Mouse (Mus musculus) heart, postnatal 0 days (tissue): ENCODE data around the gene Slc35f3. TPM values are rescaled to one million over a fixed set of nuclear protein-coding genes. Genes with fewer than 3 reads are reported as not detected.

Source experiments
- ATAC-seq: fragments of 200-750 bp; cut with Nextera tagmentation; 2 replicates; pipeline ENCODE4 v1.8.0; 2017; ENCODE audit warnings: low read depth, moderate number of reproducible peaks, moderate library complexity; ENCODE audit not compliant: insufficient read depth
- DNase-seq: peaks from one replicate; pipeline ENCODE4 v3.0.0-alpha.2; 2016; ENCODE audit warnings: low spot score
- H3K27ac ChIP-seq: fragments of 300-500 bp; sonication (generic); 2 replicates; pipeline ENCODE4 v1.5.1; 2014; ENCODE audit warnings: low read depth, mild to moderate bottlenecking
- H3K27me3 ChIP-seq: fragments of 300-500 bp; sonication (generic); 2 replicates; pipeline ENCODE4 v1.6.1; 2014; ENCODE audit warnings: low read length, mixed read lengths; ENCODE audit not compliant: control insufficient read depth, insufficient read depth
- H3K36me3 ChIP-seq: fragments of 300-500 bp; sonication (generic); replicated peaks from 2 replicates; pipeline ENCODE4 v1.6.1; 2014; ENCODE audit warnings: low read length, mixed read lengths; ENCODE audit not compliant: control insufficient read depth, insufficient read depth
- H3K4me1 ChIP-seq: fragments of 300-500 bp; sonication (generic); 2 replicates; pipeline ENCODE4 v1.6.1; 2014; ENCODE audit warnings: antibody characterized with exemption; ENCODE audit not compliant: control insufficient read depth, insufficient read depth
- H3K4me2 ChIP-seq: fragments of 300-500 bp; sonication (generic); 2 replicates; pipeline ENCODE4 v1.6.1; 2014; ENCODE audit warnings: low read depth, mild to moderate bottlenecking, low read length, moderate library complexity
- H3K4me3 ChIP-seq: fragments of 300-500 bp; sonication (generic); 2 replicates; pipeline ENCODE4 v1.5.1; 2014; ENCODE audit warnings: low read depth, low read length
- H3K9ac ChIP-seq: fragments of 300-500 bp; sonication (generic); replicated peaks from 2 replicates; pipeline ENCODE4 v1.6.1; 2014; ENCODE audit warnings: low read depth, low read length, mixed read lengths
- H3K9me3 ChIP-seq: fragments of 300-500 bp; sonication (generic); replicated peaks from 2 replicates; pipeline ENCODE4 v1.6.1; 2016; ENCODE audit warnings: low read length; ENCODE audit not compliant: control insufficient read depth
- CTCF ChIP-seq: IDR thresholded peaks from 2 replicates; pipeline ENCODE4 v1.5.1; 2016; ENCODE audit warnings: antibody characterized with exemption, control low read depth, low read depth
- EP300 ChIP-seq: IDR thresholded peaks from 2 replicates; pipeline ENCODE4 v1.6.1; 2016; ENCODE audit warnings: antibody characterized with exemption, low read depth
- WGBS: fragments of 180-500 bp; shearing (Covaris S2); extraction: QIAGEN DNeasy Blood & Tissue Kit; methylation state at CpG from one replicate; pipeline ENCODE4 v1.1.7; 2014; 5-methylcytosine and 5-hydroxymethylcytosine counted together
- polyA plus RNA-seq: library from polyadenylated mRNA; unstranded; fragments of >200 nt; fragmentation: Nextera tagmentation; extraction: Ambion mirVana; gene quantifications from 2 replicates; pipeline ENCODE4 v1.2.1, GENCODE M21; 2015
- total RNA-seq: library from RNA; depleted of rRNA; stranded (reverse); fragments of >200 nt; gene quantifications from 2 replicates; pipeline ENCODE4 v1.2.3, GENCODE M21; 2014; ENCODE audit warnings: low replicate concordance

The Slc35f3 gene
- total and polyA plus RNA-seq, 2 experiments from 2014 or later, result not detected

- DNase-seq, result no peak
- Histone ChIP-seq H3K27me3 (no peaks in the 10 kb centered on the region), H3K36me3 (no peaks in the 10 kb centered on the region), H3K9me3 (no peaks in the 10 kb centered on the region), H3K27ac (no peak overlapping the region), H3K9ac (no peak overlapping the region), H3K4me1 (no peaks in the 10 kb centered on the region), H3K4me3 (no peak overlapping the region), H3K4me2 (no peak overlapping the region)
- ATAC-seq, result no peak
- TF ChIP-seq CTCF (no peak), EP300 (no peak)
- 50% methylated on average over 4 of the region's 4 CpGs for WGBS
Measured at GRCm38 (mm10) chr8:126275886-126276285, 22.5 kb upstream of the Slc35f3 start.

DNA sequence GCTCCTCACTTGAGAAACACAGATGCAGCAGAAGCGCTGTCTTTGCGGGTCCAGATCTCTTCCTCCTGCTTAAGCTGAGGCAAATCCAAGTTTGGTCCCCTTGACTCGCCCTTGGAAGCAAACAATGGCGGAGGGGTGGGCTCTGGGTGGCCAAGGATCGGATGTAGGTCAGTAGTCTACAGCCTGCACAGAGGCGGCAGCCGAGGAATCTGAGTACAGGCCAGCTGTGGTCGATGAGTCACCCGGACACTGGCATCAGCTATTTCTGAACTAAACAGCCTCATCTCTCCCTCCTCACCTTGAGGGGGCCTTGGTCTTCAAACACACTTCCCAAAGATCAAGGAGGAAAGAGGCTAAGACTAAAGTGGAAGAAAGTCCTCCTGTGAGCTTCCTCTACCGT lies 6.4 kb upstream of the Slc35f3 start:
- DNase-seq, result no peak
- 72% methylated on average over 10 of the region's 10 CpGs for WGBS
- TF ChIP-seq EP300, result no peak
- no peak for TF ChIP-seq CTCF

GRCm38 (mm10) chr8:126297284-126297845 lies 993 bp upstream of the Slc35f3 start:
- 0 out of 2 replicates have a peak, but pooled peaks cover 6% of the 10 kb centered on the region for H3K4me1 ChIP-seq
- peak; percentile 50 for DNase-seq
- H3K9ac ChIP-seq, result no peak overlapping the region
- H3K4me3 ChIP-seq, result no peak overlapping the region
- H3K27ac ChIP-seq, result no peak overlapping the region
- H3K27me3 ChIP-seq, result peaks cover 32% of the 10 kb centered on the region
- no peaks in the 10 kb centered on the region for H3K9me3 ChIP-seq
- H3K4me2 ChIP-seq, result no peak overlapping the region
- 16% methylated on average over 1 of the region's 1 CpGs for WGBS
- TF ChIP-seq CTCF, result peak; percentile 65
- no peak for TF ChIP-seq EP300
- H3K36me3 ChIP-seq, result no peaks in the 10 kb centered on the region
- no peak for ATAC-seq

More for the DNA sequence above, 6.4 kb upstream of the Slc35f3 start:
- H3K36me3 ChIP-seq, result no peaks in the 10 kb centered on the region
- H3K9me3 ChIP-seq, result no peaks in the 10 kb centered on the region
- no peaks in the 10 kb centered on the region for H3K4me1 ChIP-seq
- no peak overlapping the region for H3K27ac ChIP-seq
- no peak for ATAC-seq
- H3K4me3 ChIP-seq, result no peak overlapping the region
- no peak overlapping the region for H3K9ac ChIP-seq
- H3K27me3 ChIP-seq, result no peaks in the 10 kb centered on the region
- H3K4me2 ChIP-seq, result no peak overlapping the region

DNA sequence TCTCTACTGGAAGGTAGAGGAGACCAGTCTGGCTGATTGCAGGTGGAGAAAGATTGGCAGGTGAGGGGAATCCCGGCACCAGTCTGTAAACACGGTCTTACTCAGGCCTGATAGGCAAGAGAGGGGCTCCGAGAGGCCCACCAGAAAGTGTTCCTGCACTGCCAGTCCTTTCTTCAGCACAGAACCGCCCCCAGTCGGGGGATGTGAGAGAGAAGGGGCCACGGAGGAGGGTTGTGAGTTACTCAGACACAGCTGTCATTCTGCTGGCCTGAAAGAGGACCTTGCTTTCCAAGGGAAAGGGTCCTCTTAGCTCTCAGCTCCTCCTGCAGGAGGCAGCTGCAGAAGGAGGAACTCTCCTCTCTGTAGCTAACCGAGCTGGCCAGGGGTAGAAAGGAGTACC lies 975 bp downstream of the Slc35f3 start:
- Histone ChIP-seq H3K4me1 (0 out of 2 replicates have a peak, but pooled peaks cover 6% of the 10 kb centered on the region), H3K36me3 (no peaks in the 10 kb centered on the region), H3K27ac (no peak overlapping the region), H3K27me3 (peaks cover 32% of the 10 kb centered on the region), H3K4me3 (no peak overlapping the region), H3K9ac (no peak overlapping the region), H3K9me3 (no peaks in the 10 kb centered on the region), H3K4me2 (no peak overlapping the region)
- DNase-seq (no peak), ATAC-seq (no peak)
- WGBS, result 27% methylated on average over 7 of the region's 7 CpGs
- TF ChIP-seq CTCF (no peak), EP300 (no peak)

- no peaks in the 10 kb centered on the region for H3K9me3 ChIP-seq
- ATAC-seq (no peak), DNase-seq (no peak)
- 0 out of 2 replicates have a peak, but pooled peaks cover 6% of the 10 kb centered on the region for H3K4me1 ChIP-seq
- H3K27ac ChIP-seq, result no peak overlapping the region
- H3K4me3 ChIP-seq, result no peak overlapping the region
- no peak overlapping the region for H3K9ac ChIP-seq
- H3K36me3 ChIP-seq, result no peaks in the 10 kb centered on the region
- peaks cover 32% of the 10 kb centered on the region for H3K27me3 ChIP-seq
- TF ChIP-seq EP300 (no peak), CTCF (no peak)
- 78% methylated on average over 5 of the region's 5 CpGs for WGBS
- H3K4me2 ChIP-seq, result no peak overlapping the region
Measured at GRCm38 (mm10) chr8:126300350-126300749, 2.0 kb downstream of the Slc35f3 start.

- Histone ChIP-seq H3K27ac (no peak overlapping the region), H3K4me3 (no peak overlapping the region), H3K36me3 (no peaks in the 10 kb centered on the region), H3K4me1 (0 out of 2 replicates have a peak, but pooled peaks cover 6% of the 10 kb centered on the region), H3K4me2 (no peak overlapping the region), H3K9ac (no peak overlapping the region), H3K27me3 (peaks cover 32% of the 10 kb centered on the region), H3K9me3 (no peaks in the 10 kb centered on the region)
- DNase-seq (no peak), ATAC-seq (no peak)
- TF ChIP-seq EP300, result no peak
- no peak for TF ChIP-seq CTCF
- WGBS, result 82% methylated on average over 6 of the region's 6 CpGs
Measured at GRCm38 (mm10) chr8:126301580-126301979, 3.2 kb downstream of the Slc35f3 start.
